Mouse (Mus musculus) heart, postnatal 0 days (tissue): ENCODE data around the gene Fmo5. TPM values are rescaled to one million over a fixed set of nuclear protein-coding genes. Genes with fewer than 3 reads are reported as not detected.

Experiments
- ATAC-seq: fragments of 200-750 bp; cut with Nextera tagmentation; 2 replicates; pipeline ENCODE4 v1.8.0; 2017; ENCODE audit warnings: low read depth, moderate number of reproducible peaks, moderate library complexity; ENCODE audit not compliant: insufficient read depth
- DNase-seq: peaks from one replicate; pipeline ENCODE4 v3.0.0-alpha.2; 2016; ENCODE audit warnings: low spot score
- H3K27ac ChIP-seq: fragments of 300-500 bp; sonication (generic); 2 replicates; pipeline ENCODE4 v1.5.1; 2014; ENCODE audit warnings: low read depth, mild to moderate bottlenecking
- H3K27me3 ChIP-seq: fragments of 300-500 bp; sonication (generic); 2 replicates; pipeline ENCODE4 v1.6.1; 2014; ENCODE audit warnings: low read length, mixed read lengths; ENCODE audit not compliant: control insufficient read depth, insufficient read depth
- H3K36me3 ChIP-seq: fragments of 300-500 bp; sonication (generic); replicated peaks from 2 replicates; pipeline ENCODE4 v1.6.1; 2014; ENCODE audit warnings: low read length, mixed read lengths; ENCODE audit not compliant: control insufficient read depth, insufficient read depth
- H3K4me1 ChIP-seq: fragments of 300-500 bp; sonication (generic); 2 replicates; pipeline ENCODE4 v1.6.1; 2014; ENCODE audit warnings: antibody characterized with exemption; ENCODE audit not compliant: control insufficient read depth, insufficient read depth
- H3K4me2 ChIP-seq: fragments of 300-500 bp; sonication (generic); 2 replicates; pipeline ENCODE4 v1.6.1; 2014; ENCODE audit warnings: low read depth, mild to moderate bottlenecking, low read length, moderate library complexity
- H3K4me3 ChIP-seq: fragments of 300-500 bp; sonication (generic); 2 replicates; pipeline ENCODE4 v1.5.1; 2014; ENCODE audit warnings: low read depth, low read length
- H3K9ac ChIP-seq: fragments of 300-500 bp; sonication (generic); replicated peaks from 2 replicates; pipeline ENCODE4 v1.6.1; 2014; ENCODE audit warnings: low read depth, low read length, mixed read lengths
- H3K9me3 ChIP-seq: fragments of 300-500 bp; sonication (generic); replicated peaks from 2 replicates; pipeline ENCODE4 v1.6.1; 2016; ENCODE audit warnings: low read length; ENCODE audit not compliant: control insufficient read depth
- CTCF ChIP-seq: IDR thresholded peaks from 2 replicates; pipeline ENCODE4 v1.5.1; 2016; ENCODE audit warnings: antibody characterized with exemption, control low read depth, low read depth
- EP300 ChIP-seq: IDR thresholded peaks from 2 replicates; pipeline ENCODE4 v1.6.1; 2016; ENCODE audit warnings: antibody characterized with exemption, low read depth
- WGBS: fragments of 180-500 bp; shearing (Covaris S2); extraction: QIAGEN DNeasy Blood & Tissue Kit; methylation state at CpG from one replicate; pipeline ENCODE4 v1.1.7; 2014; 5-methylcytosine and 5-hydroxymethylcytosine counted together
- polyA plus RNA-seq: library from polyadenylated mRNA; unstranded; fragments of >200 nt; fragmentation: Nextera tagmentation; extraction: Ambion mirVana; gene quantifications from 2 replicates; pipeline ENCODE4 v1.2.1, GENCODE M21; 2015
- total RNA-seq: library from RNA; depleted of rRNA; stranded (reverse); fragments of >200 nt; gene quantifications from 2 replicates; pipeline ENCODE4 v1.2.3, GENCODE M21; 2014; ENCODE audit warnings: low replicate concordance

Gene Fmo5
- total and polyA plus RNA-seq, 2 experiments from 2014 or later, result 4.6 to 19.2 TPM

DNA sequence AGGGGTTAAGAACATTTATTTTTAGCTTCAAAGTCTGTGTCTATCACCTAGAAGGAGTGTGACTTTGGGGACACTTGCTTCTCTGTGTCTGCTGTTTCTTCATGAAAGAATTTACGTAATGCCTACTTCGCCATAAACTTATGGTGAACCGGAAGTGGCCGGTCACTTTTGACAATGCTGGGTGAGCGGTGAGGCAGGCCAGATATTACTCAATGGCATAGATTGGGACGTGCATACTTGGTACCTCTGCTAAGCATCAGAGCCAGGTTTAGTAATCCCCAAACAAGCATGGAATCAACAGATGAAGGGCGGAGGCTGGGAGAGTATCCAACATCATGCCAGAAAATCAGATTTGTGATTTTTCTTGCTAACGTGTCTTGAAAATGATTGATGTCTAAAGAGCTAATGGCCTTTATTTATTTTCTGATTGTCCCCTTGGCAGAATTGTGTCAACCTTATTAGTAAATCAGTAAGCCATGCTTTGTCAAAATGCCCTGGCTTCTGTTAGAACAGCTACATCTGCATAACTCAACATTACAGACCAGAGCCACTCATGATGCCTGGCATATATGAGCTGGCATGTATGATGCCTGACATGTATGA lies 2.8 kb downstream of the Fmo5 start:
- H3K4me2 ChIP-seq, result no peak overlapping the region
- no peak overlapping the region for H3K4me3 ChIP-seq
- 55% methylated on average over 8 of the region's 8 CpGs for WGBS
- TF ChIP-seq CTCF (no peak), EP300 (no peak)
- no peak overlapping the region for H3K9ac ChIP-seq
- no peak for DNase-seq
- no peak for ATAC-seq
- H3K36me3 ChIP-seq, result no peaks in the 10 kb centered on the region
- H3K27me3 ChIP-seq, result no peaks in the 10 kb centered on the region
- peaks cover 7% of the 10 kb centered on the region; the same call in 1 of the 2 replicates for H3K4me1 ChIP-seq
- no peak overlapping the region for H3K27ac ChIP-seq
- no peaks in the 10 kb centered on the region for H3K9me3 ChIP-seq

GRCm38 (mm10) chr3:97633456-97633855 lies 4.9 kb downstream of the Fmo5 start:
- no peak overlapping the region for H3K4me3 ChIP-seq
- H3K9ac ChIP-seq, result no peak overlapping the region

DNA sequence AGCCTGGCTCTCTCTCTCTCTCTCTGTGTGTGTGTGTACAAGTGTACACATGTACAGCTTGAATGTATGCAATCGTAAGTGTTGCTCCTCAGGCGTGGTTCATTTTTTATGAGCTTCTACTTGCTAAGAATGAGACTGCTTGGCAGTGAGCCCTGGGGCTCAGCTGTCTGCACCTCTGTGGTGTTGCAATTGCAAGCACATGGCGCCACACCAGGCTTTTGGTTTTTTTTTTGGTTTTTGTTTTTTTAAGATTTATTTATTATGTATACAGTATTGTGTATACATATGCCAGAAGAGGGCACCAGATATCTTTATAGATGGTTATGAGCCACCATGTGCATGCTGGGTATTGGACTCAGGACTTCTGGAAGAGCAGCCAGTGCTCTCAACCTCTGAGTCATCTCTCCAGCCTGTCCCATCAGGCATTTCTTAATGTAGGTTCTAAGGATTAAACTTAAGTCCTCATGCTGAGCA lies 5.7 kb downstream of the Fmo5 start:
- no peak overlapping the region for H3K4me2 ChIP-seq
- H3K27ac ChIP-seq, result no peak overlapping the region
- no peak overlapping the region for H3K4me3 ChIP-seq
- WGBS, result 25% methylated on average over 3 of the region's 3 CpGs
- no peak overlapping the region for H3K9ac ChIP-seq
- peak; percentile 51; the same call in 1 of the 2 replicates for ATAC-seq
- DNase-seq, result peak; percentile 57
- TF ChIP-seq EP300 (no peak), CTCF (peak; percentile 20)
- no peaks in the 10 kb centered on the region for H3K36me3 ChIP-seq
- H3K9me3 ChIP-seq, result no peaks in the 10 kb centered on the region
- peaks cover 7% of the 10 kb centered on the region; the same call in 1 of the 2 replicates for H3K4me1 ChIP-seq
- no peaks in the 10 kb centered on the region for H3K27me3 ChIP-seq

More at GRCm38 (mm10) chr3:97633456-97633855, 4.9 kb downstream of the Fmo5 start:
- TF ChIP-seq EP300 (no peak), CTCF (no peak)
- DNase-seq (no peak), ATAC-seq (no peak)
- no peaks in the 10 kb centered on the region for H3K9me3 ChIP-seq
- H3K4me1 ChIP-seq, result peaks cover 7% of the 10 kb centered on the region; the same call in 1 of the 2 replicates
- no peaks in the 10 kb centered on the region for H3K27me3 ChIP-seq
- WGBS, result 75% methylated on average over 4 of the region's 4 CpGs
- no peak overlapping the region for H3K27ac ChIP-seq
- no peaks in the 10 kb centered on the region for H3K36me3 ChIP-seq
- no peak overlapping the region for H3K4me2 ChIP-seq

DNA sequence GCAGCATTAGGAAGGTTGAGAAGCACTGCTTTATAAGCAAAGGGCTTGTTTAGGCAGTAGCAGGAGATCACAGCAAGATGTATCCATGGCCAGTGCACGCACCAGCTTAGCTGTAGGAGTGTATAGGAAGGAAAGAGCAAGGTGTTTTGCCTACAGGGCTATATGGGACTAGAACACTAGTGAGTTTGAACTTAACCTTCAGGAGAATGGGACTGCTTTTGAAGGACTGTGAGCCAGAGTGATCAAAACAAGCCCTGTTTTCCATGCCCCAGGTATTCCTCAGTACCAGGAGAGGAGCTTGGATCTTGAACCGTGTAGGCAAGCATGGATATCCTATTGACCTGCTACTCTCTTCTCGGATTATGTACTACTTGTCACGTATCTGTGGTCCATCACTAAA lies 12.8 kb downstream of the Fmo5 start:
- ATAC-seq, result no peak
- Histone ChIP-seq H3K4me1 (peaks cover 4% of the 10 kb centered on the region; the same call in 1 of the 2 replicates), H3K27ac (no peak overlapping the region), H3K4me3 (no peak overlapping the region), H3K9ac (no peak overlapping the region), H3K36me3 (no peaks in the 10 kb centered on the region), H3K4me2 (no peak overlapping the region), H3K9me3 (no peaks in the 10 kb centered on the region), H3K27me3 (no peaks in the 10 kb centered on the region)
- DNase-seq, result no peak
- TF ChIP-seq EP300 (no peak), CTCF (no peak)
- 87% methylated on average over 4 of the region's 4 CpGs for WGBS

GRCm38 (mm10) chr3:97642001-97642400 lies 13.4 kb downstream of the Fmo5 start:
- no peaks in the 10 kb centered on the region for H3K36me3 ChIP-seq
- H3K4me3 ChIP-seq, result no peak overlapping the region
- H3K27me3 ChIP-seq, result no peaks in the 10 kb centered on the region
- no peak for ATAC-seq
- no peak overlapping the region for H3K4me2 ChIP-seq
- peaks cover 4% of the 10 kb centered on the region; the same call in 1 of the 2 replicates for H3K4me1 ChIP-seq
- H3K9ac ChIP-seq, result no peak overlapping the region
- no peak overlapping the region for H3K27ac ChIP-seq
- no peaks in the 10 kb centered on the region for H3K9me3 ChIP-seq
- TF ChIP-seq CTCF (no peak), EP300 (no peak)
- WGBS, result 58% methylated on average over 9 of the region's 9 CpGs
- DNase-seq, result no peak

GRCm38 (mm10) chr3:97648518-97648917 lies 19.9 kb downstream of the Fmo5 start:
- H3K4me2 ChIP-seq, result no peak overlapping the region
- peak; percentile 51 for DNase-seq
- peak overlapping the region; percentile 70 for H3K27ac ChIP-seq
- H3K9ac ChIP-seq, result no peak overlapping the region
- H3K36me3 ChIP-seq, result no peaks in the 10 kb centered on the region
- no peaks in the 10 kb centered on the region for H3K9me3 ChIP-seq
- no peak overlapping the region for H3K4me3 ChIP-seq
- 26% methylated on average over 1 of the region's 1 CpGs for WGBS
- TF ChIP-seq CTCF, result no peak
- TF ChIP-seq EP300, result no peak
- H3K27me3 ChIP-seq, result no peaks in the 10 kb centered on the region
- peaks cover 34% of the 10 kb centered on the region for H3K4me1 ChIP-seq
- ATAC-seq, result peak; percentile 65
